Mouse (Mus musculus) heart, adult 11 months (tissue): Measurements from ENCODE around the gene Acot8.
A peak's percentile ranks its signal among the peaks of the same experiment; 100 is the strongest.

ENCODE experiments used
- DNase-seq: peaks from one replicate; pipeline ENCODE4 v3.0.0; 2022

Gene Acot8

GRCm38 (mm10) chr2:164779481-164780086 lies 25.1 kb downstream of the Acot8 start, which contains the start of gene Tnnc2:
Tnnc2 (minus strand) TSS chr2:164779967.
- no peak for DNase-seq

- peak; percentile 89 for DNase-seq
Observed at GRCm38 (mm10) chr2:164778809-164779208, 25.9 kb downstream of the Acot8 start.

DNA sequence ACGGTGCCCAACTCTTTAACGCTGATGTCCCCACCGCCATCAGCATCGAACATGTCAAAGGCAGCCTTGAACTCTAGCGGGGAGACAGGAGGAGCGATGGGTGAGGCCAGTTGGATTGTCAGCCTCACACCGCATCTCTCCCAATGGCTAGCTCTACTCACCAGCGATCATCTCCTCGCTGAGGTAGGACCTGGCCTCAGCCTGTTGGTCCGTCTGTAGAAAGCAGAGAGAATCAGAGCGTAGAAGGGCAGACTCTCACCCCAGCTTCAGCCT lies 26.7 kb downstream of the Acot8 start:
- DNase-seq, result peak; percentile 78

- DNase-seq, result peak; percentile 91
Observed at GRCm38 (mm10) chr2:164777246-164778014, 27.3 kb downstream of the Acot8 start.

DNA sequence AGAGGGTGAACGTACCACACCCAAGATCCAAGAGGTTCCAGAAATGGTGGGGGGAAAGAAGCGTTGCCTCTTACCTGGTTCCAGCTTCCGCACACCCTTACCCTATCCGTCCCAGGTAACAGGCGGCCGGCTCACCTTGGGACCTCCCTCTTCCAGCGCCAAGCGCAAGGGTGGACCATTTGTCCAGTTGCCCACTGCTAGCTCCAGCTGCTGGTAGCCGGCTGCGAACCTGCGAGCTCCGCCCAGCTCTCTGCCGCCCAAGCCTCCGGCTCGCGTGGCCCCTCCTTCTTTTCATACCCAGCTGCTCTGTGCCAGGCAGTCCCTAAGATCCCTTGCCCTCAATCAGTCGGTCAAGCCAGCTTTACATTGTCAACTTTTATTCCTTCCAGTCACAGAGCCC lies 27.9 kb downstream of the Acot8 start:
- peak; percentile 85 for DNase-seq

DNA sequence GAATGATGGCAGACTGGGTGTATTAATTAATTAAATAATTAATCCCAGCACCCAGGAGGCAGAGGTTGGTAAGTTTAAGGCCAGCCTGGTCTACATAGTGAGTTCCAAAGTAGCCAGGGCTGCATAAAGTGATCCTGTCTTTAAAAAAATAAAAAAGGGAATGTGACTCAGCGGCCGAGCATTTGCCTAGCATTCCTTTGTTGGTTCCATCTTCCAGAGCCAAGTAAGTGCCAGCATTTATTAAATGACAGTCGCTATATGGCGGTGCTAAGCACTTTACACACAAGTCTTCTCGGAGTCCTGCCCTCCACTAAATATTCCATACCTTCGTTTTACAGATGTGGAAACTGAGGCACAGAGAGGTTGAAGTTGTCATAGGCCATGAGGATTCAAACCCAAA lies 28.6 kb downstream of the Acot8 start:
- DNase-seq, result no peak

GRCm38 (mm10) chr2:164773989-164774364 lies 30.7 kb downstream of the Acot8 start:
- DNase-seq, result no peak

DNA sequence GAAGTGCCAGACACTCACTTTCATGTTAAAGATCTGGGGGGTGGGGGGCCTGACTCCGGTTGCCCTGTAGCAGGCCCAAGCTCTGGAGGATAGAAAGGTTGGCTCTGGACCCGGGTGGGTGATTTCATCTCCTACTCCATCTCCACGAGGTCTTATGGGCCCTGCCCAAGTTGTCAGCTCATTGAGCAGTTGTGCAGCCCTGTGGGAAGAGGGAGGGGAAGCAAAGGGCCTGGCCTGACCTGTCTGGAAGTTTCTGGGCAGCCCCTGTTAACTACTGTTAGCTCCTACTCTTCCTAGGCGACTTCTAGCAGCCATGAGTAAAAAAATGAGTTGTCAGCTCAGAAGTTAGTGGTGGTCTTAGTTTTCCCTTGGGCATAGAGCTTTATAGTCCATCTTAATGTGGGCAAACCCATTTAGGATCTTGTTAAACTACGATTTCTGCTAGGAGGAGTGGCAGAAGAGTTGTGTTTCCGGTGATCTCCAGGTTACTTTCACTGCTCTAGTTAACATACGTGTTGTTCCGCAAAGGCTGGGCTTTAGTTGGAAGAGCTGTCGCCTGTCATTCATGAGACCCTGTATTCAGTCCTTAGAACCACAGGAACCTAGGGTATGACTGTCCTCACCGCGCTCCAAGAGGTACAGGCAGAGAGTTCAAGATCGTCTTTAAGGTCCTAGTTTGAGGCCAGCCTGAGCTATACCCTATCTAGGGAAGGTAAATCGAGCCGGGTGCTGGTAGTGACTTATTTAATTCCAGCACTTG lies 31.3 kb downstream of the Acot8 start:
- DNase-seq, result no peak

DNA sequence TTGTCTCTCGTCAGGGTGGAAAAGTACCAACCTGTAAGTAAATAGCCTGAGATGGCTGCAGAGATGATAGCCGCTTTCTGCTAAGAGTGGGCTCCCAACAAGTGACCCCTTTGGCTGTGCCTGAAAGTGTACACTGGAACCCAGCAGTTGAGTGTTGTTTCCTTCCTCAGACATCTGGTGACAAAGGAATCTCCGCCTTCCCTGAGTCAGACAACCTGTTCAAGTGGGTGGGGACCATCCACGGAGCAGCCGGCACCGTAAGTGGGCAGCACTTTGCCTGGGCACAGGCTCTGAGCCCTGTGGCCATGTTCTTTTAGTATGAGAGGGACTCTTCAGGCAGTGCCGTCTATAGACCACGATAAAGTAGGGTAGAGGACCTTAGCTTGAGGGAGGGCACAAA lies 33.6 kb downstream of the Acot8 start:
- DNase-seq, result no peak

GRCm38 (mm10) chr2:164770279-164770678 lies 34.4 kb downstream of the Acot8 start:
- DNase-seq, result no peak

GRCm38 (mm10) chr2:164769258-164770037 lies 35.2 kb downstream of the Acot8 start, which contains the start of gene Ube2c:
Ube2c (plus strand) TSS chr2:164769898.
- DNase-seq, result peak; percentile 100

DNA sequence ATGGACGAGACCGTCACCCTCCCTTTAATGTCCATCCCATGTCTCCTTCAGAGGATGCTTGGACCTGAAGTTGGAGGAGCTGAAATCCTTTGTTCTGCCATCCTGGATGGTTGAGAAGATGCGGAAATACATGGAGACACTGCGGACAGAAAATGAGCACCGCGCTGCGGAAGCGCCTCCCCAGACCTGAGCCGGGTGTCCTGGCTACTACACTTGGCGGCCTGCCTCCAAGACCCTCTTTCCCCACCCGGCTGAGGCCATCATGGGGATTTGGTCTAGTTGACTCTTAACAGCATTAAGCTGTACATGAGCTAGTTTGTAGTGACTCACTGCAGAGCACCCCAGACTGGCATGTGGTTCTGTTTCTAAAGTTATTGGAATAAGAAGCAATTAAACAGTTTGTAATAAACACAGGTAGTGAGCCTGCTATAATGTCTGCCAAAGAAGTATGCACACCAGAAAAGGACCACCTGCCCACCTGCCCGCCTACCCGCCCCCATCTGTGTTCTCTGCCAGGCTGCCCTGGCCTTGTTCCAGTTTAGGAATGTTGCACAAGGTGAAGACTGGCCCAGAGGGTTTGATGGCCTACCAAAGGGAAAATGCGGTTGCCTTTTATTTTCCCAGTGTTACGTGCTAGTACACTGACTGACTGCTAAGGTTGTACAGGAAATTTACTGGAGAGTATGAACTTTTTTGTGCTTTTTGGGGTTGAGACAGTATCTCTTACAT lies 36.7 kb downstream of the Acot8 start:
- DNase-seq, result no peak

- no peak for DNase-seq
Observed at GRCm38 (mm10) chr2:164765841-164766240, 38.8 kb downstream of the Acot8 start.

- peak; percentile 70 for DNase-seq
Observed at GRCm38 (mm10) chr2:164762593-164762992, 42.1 kb downstream of the Acot8 start.

DNA sequence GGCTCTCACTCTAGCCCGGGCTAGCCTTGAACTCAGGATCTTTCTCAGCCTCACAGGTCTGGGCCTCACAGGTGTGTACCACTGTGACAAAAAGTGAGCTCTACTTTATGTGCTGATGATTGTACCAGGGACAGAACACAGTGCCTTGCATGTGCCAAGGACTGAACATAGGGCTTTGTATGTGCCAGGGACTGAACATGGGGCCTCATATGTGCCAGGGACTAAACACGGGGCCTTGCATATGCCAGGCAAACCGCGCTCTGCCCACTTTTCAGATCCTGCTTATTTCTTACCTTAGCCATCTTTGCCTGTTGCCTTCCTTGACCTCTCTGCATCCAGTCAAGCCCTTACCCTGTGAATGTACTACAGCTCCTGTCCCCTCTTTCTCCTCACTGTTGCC lies 42.7 kb downstream of the Acot8 start:
- peak; percentile 70 for DNase-seq

DNA sequence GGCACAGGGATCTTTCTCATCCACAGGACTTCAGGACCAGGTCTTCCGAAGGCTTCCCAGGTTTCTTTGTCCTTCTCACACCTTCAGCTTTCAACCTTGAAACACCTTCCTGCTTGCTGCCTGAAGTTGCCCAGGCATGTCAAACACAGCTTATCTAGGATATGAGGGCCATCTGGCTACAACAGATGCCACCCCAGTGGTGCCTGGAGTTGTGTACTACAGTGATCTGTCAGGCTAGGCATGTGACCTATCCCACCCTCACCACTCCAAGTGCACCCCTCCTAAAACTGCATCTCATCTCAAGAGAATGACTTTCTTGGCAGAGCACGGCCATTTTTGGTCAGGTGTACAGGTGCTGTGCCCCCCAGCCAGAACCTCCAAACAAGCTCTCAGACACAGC lies 43.2 kb downstream of the Acot8 start:
- peak; percentile 89 for DNase-seq

DNA sequence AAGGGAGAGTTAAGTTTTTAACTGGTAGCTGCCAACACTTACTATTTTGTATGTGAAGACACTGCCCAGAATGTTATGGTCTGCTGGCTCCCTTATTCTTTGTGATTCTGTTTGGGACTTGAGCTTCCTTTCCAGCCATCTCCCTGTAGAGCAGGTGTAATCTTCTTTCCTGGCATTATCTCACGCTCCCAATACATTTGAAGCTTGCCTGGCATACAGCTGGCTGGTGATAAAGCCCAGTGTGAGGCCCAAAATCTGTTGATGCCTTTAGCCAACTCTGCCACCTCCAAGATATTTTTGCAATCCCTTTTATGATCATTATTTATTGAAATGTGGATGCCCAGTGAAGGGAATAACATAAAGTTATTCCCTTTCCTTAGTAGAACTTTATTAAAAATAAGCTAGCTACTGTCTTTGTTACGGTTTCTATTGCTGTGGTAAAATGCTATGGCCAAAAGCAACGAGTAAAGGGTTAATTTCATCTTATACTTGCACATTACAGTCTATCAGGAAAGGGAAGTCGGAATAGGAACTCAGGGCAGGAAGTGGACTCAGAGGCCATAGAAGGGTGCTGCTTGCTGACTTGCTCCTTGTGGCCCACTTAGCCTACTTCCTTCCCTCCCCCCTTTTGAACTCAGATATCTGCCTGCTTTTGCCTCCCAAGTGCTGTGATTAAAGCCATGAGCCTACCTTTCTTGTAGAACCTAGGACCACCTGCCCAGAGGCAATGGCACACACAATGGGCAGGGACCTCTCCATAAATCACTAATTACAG lies 44.4 kb downstream of the Acot8 start:
- no peak for DNase-seq

DNA sequence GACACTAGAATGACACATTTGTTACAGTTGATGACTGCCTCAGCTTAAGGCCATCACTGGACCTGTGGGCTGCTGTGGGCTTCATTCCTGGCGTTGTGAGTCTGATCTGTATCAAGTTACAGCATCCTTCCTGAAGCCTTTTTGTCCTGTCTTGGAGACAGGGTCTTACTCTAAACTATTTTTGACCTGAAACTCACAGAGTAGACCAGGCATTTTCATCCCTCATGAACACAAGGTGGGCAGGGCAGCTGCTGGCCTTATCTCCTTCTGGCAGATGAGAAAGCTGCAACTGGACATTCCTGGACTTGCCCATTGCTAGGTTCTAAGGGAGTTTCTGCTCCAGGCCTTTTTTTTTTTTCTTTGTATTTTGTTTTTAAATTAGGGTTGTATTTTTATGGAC lies 46.0 kb downstream of the Acot8 start:
- peak; percentile 77 for DNase-seq

GRCm38 (mm10) chr2:164757841-164758240 lies 46.8 kb downstream of the Acot8 start:
- peak; percentile 91 for DNase-seq

DNA sequence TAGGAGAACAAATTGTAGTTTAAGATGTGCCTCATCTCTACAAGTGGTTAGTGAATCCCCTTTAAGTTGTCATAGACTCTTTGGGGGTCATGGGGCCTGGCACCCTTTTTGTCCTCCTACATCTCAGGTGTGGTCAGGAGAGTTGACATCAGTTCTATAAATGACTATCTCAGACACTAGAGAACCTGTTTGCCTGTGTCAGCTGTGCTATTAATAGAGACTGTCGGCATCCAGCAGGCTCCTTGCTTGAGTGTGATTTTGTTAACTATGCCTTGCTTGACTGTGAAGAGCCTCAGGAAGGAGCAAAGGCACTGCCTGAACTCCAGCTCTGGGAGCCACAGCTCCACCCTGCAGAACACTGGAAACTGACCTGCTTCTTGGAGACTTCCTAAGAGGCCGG lies 49.9 kb downstream of the Acot8 start:
- peak; percentile 95 for DNase-seq

GRCm38 (mm10) chr2:164754105-164754504 lies 50.6 kb downstream of the Acot8 start:
- no peak for DNase-seq

GRCm38 (mm10) chr2:164752454-164752853 lies 52.2 kb downstream of the Acot8 start:
- DNase-seq, result peak; percentile 81
